Mouse (Mus musculus): ENCODE results near the gene Ctnna2. TPM values are rescaled to one million over a fixed set of nuclear protein-coding genes. Genes with fewer than 3 reads are reported as not detected.

Gene Ctnna2
- polyA plus RNA-seq, 1 experiment, result not detected

DNA sequence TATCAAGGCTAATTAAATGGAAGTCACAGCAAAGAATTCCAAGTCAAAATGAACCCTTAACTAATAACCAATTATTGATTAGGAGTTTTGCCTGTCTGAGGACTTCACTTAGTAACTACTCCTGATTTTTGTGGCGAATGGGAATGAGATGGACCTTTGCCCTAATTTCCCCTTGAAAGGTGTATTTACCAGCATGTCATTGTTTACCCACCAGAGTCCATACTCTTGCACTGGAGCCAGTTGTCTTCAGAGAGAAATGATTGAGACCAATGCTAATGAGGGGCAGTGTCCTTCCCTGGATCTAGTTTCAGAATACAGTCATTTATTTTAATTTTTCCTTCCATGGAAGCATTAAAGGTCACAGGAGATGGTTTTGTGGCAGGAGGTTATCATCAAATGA lies 881.0 kb downstream of the Ctnna2 start:
- H3K4me2 ChIP-seq (ENCODE audit: low read depth), result no peak overlapping the region
- no peaks in the 10 kb centered on the region for H3K36me3 ChIP-seq (ENCODE audit: control insufficient read depth, insufficient read depth)
- H3K4me3 ChIP-seq, result no peak overlapping the region
- no peak overlapping the region for H3ac ChIP-seq (ENCODE audit: control insufficient read depth, insufficient read length)
- H3K27me3 ChIP-seq (ENCODE audit: control insufficient read depth, insufficient read depth, insufficient read length), result no peaks in the 10 kb centered on the region
- TF ChIP-seq MYOG (IDR thresholded peaks at IDR 0.05; ENCODE audit: control insufficient read depth in 1 of 3, insufficient read depth in 1 of 3, insufficient read length in 2 of 3, low read depth in 2 of 3) (no peak), MAX (IDR thresholded peaks at IDR 0.05; ENCODE audit: low read depth) (no peak), TCF12 (IDR thresholded peaks at IDR 0.05; ENCODE audit: insufficient read depth, poor library complexity, severe bottlenecking) (no peak), MYOD1 (IDR thresholded peaks at IDR 0.05; ENCODE audit: control insufficient read depth in 1 of 3, insufficient read length in 2 of 3, low read depth in 2 of 3) (no peak), E2F4 (IDR thresholded peaks at IDR 0.05; ENCODE audit: insufficient read depth) (no peak), REST (IDR thresholded peaks at IDR 0.05; ENCODE audit: insufficient read depth, insufficient read length) (no peak), SRF (IDR thresholded peaks at IDR 0.05; ENCODE audit: control insufficient read depth, insufficient read length, low read depth) (no peak), TCF3 (IDR thresholded peaks at IDR 0.05; ENCODE audit: insufficient read length, low read depth) (no peak), CEBPB (IDR thresholded peaks at IDR 0.05; ENCODE audit: insufficient read depth, poor library complexity, severe bottlenecking) (no peak), USF1 (IDR thresholded peaks at IDR 0.05; ENCODE audit: low read depth) (no peak), POLR2AphosphoS2 (IDR thresholded peaks at IDR 0.05; ENCODE audit: insufficient read length, low read depth) (no peak)
- no peaks in the 10 kb centered on the region for H3K79me2 ChIP-seq (ENCODE audit: control insufficient read depth, insufficient read depth)

DNA sequence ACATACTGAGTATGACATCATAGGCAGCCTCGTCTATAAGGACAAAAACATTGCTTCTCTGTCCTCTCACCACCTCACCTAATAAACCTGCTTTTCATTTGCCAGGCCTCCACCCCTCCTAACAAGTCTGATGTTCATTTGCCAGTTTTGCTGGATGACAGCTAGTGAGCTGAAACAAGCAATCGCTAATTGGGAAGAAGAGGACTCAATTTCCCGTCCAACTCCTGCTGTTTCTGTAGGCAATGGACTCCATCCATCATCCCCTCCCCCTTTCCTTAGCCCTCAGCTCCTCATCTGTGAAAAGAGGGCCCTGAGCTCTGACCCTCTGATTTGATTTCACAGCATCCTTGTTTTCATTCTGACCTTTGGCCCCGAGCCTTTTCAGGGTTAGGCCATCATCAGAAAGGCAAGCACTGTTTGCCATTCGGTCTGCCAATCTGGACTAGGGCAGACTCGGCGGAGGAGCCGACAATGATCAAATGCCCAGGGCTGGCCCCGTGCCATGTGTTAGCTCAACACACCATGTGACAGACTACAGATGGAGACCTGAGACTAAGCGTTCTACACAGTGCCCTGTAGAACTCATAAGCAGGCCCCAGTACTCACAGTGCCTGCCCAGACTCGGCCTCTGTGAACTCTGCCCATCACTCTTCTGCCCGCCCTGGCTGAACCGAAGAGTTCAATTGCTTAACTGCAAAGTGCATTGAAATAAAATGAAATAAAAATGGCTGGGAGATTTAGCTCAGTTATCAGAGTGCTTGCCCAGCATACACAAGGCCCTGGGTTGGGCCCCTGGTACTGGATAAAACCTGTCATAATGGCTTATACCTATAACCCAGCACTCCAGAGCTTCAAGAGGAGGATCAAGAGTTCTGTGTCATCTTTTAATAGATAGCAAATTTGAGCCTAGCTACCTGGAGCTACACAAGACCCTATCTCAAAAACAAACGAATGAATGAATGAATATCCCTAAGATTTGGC lies 903.8 kb downstream of the Ctnna2 start:
- H3K4me2 ChIP-seq (ENCODE audit: low read depth), result no peak overlapping the region
- H3ac ChIP-seq (ENCODE audit: control insufficient read depth, insufficient read length), result no peak overlapping the region
- no peaks in the 10 kb centered on the region for H3K79me2 ChIP-seq (ENCODE audit: control insufficient read depth, insufficient read depth)
- H3K36me3 ChIP-seq (ENCODE audit: control insufficient read depth, insufficient read depth), result no peaks in the 10 kb centered on the region
- TF ChIP-seq MAX (IDR thresholded peaks at IDR 0.05; ENCODE audit: low read depth), result no peak
- TF ChIP-seq CEBPB (IDR thresholded peaks at IDR 0.05; ENCODE audit: insufficient read depth, poor library complexity, severe bottlenecking), result no peak
- TF ChIP-seq E2F4 (IDR thresholded peaks at IDR 0.05; ENCODE audit: insufficient read depth), result no peak
- no peaks in the 10 kb centered on the region for H3K27me3 ChIP-seq (ENCODE audit: control insufficient read depth, insufficient read depth, insufficient read length)
- no peak overlapping the region for H3K4me3 ChIP-seq

DNA sequence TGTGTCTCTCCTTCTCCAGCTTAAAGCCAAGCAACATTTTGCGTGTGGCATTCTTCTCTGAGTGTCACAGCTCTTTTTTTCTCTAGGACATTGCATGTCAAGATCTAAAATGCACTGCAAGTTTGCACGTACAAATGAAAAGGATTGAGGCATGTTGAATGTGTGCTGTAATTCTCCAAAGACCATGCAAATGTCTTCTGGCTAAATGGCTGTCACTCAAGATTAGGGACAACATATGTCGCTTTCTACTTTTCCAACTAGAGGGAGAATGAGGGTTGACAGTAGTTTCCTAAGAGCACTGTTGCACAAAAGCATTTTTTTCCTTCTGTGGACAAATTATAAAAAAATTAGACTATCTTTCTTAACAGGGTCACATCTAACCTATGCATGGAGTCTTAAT lies 909.9 kb downstream of the Ctnna2 start:
- TF ChIP-seq MYOG (IDR thresholded peaks at IDR 0.05; ENCODE audit: control insufficient read depth in 1 of 3, insufficient read depth in 1 of 3, insufficient read length in 2 of 3, low read depth in 2 of 3) (no peak), SRF (IDR thresholded peaks at IDR 0.05; ENCODE audit: control insufficient read depth, insufficient read length, low read depth) (no peak), E2F4 (IDR thresholded peaks at IDR 0.05; ENCODE audit: insufficient read depth) (no peak), USF1 (IDR thresholded peaks at IDR 0.05; ENCODE audit: low read depth) (no peak), MAX (IDR thresholded peaks at IDR 0.05; ENCODE audit: low read depth) (no peak), POLR2A (IDR thresholded peaks at IDR 0.05; ENCODE audit: insufficient read length, low read depth) (no peak), POLR2AphosphoS2 (IDR thresholded peaks at IDR 0.05; ENCODE audit: insufficient read length, low read depth) (no peak), MYOD1 (IDR thresholded peaks at IDR 0.05; ENCODE audit: control insufficient read depth in 1 of 3, insufficient read length in 2 of 3, low read depth in 2 of 3) (no peak), REST (IDR thresholded peaks at IDR 0.05; ENCODE audit: insufficient read depth, insufficient read length) (no peak), TCF12 (IDR thresholded peaks at IDR 0.05; ENCODE audit: insufficient read depth, poor library complexity, severe bottlenecking) (no peak)
- Histone ChIP-seq H3K36me3 (ENCODE audit: control insufficient read depth, insufficient read depth) (no peaks in the 10 kb centered on the region), H3K27me3 (ENCODE audit: control insufficient read depth, insufficient read depth, insufficient read length) (no peaks in the 10 kb centered on the region), H3ac (ENCODE audit: control insufficient read depth, insufficient read length) (no peak overlapping the region), H3K4me2 (ENCODE audit: low read depth) (no peak overlapping the region), H3K4me3 (no peak overlapping the region), H3K79me2 (ENCODE audit: control insufficient read depth, insufficient read depth) (no peaks in the 10 kb centered on the region)

DNA sequence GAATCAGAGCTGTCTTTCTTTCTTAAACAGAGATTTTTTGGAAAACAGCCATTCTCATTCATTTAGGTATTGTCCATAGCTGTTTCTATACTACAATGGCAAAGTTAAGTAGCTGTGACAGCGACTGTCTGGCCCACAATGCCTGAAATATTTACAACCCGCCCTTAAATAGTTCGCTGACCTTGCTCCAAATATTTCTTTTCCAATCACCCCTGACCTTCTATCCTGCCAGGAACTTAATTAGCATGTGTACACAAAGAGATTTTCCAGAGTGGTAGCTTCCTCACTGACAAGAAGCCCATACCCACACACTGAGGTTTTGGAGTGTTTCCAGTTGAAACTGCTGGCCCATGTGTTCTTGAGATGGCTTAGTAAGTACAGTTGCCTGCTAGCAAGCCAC lies 928.8 kb downstream of the Ctnna2 start:
- H3ac ChIP-seq (ENCODE audit: control insufficient read depth, insufficient read length), result no peak overlapping the region
- H3K4me3 ChIP-seq, result no peak overlapping the region
- no peak overlapping the region for H3K4me2 ChIP-seq (ENCODE audit: low read depth)
- TF ChIP-seq POLR2AphosphoS2 (IDR thresholded peaks at IDR 0.05; ENCODE audit: insufficient read length, low read depth), result no peak
- no peak for TF ChIP-seq POLR2A (IDR thresholded peaks at IDR 0.05; ENCODE audit: insufficient read length, low read depth)
- no peak for TF ChIP-seq TCF12 (IDR thresholded peaks at IDR 0.05; ENCODE audit: insufficient read depth, poor library complexity, severe bottlenecking)
- TF ChIP-seq CEBPB (IDR thresholded peaks at IDR 0.05; ENCODE audit: insufficient read depth, poor library complexity, severe bottlenecking), result no peak
- no peak for TF ChIP-seq MYOD1 (IDR thresholded peaks at IDR 0.05; ENCODE audit: control insufficient read depth in 1 of 3, insufficient read length in 2 of 3, low read depth in 2 of 3)
- TF ChIP-seq TCF3 (IDR thresholded peaks at IDR 0.05; ENCODE audit: insufficient read length, low read depth), result no peak
- TF ChIP-seq USF1 (IDR thresholded peaks at IDR 0.05; ENCODE audit: low read depth), result no peak
- TF ChIP-seq E2F4 (IDR thresholded peaks at IDR 0.05; ENCODE audit: insufficient read depth), result no peak
- no peaks in the 10 kb centered on the region for H3K79me2 ChIP-seq (ENCODE audit: control insufficient read depth, insufficient read depth)
- H3K36me3 ChIP-seq (ENCODE audit: control insufficient read depth, insufficient read depth), result no peaks in the 10 kb centered on the region
- no peaks in the 10 kb centered on the region for H3K27me3 ChIP-seq (ENCODE audit: control insufficient read depth, insufficient read depth, insufficient read length)

DNA sequence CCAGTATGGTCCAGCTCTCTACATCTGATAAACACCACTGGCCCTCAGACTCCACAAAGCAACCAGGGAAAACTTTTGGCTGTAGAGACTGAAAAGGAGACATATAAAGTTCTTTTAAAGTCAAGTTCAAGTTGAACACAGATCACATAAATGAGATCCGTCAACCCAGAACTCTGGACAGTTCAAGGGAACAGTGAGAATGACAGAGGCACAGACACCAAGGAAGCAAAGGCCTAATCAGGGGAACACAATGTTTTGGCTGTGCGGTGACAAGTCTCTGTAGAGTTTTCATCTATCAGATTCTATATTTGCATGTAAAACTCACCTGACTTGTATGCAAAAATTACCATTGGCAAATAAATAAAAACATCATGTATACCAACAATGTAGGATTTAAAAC lies 929.3 kb downstream of the Ctnna2 start:
- Histone ChIP-seq H3K4me2 (ENCODE audit: low read depth) (no peak overlapping the region), H3ac (ENCODE audit: control insufficient read depth, insufficient read length) (no peak overlapping the region), H3K4me3 (no peak overlapping the region), H3K27me3 (ENCODE audit: control insufficient read depth, insufficient read depth, insufficient read length) (no peaks in the 10 kb centered on the region), H3K79me2 (ENCODE audit: control insufficient read depth, insufficient read depth) (no peaks in the 10 kb centered on the region), H3K36me3 (ENCODE audit: control insufficient read depth, insufficient read depth) (no peaks in the 10 kb centered on the region)
- TF ChIP-seq TCF12 (IDR thresholded peaks at IDR 0.05; ENCODE audit: insufficient read depth, poor library complexity, severe bottlenecking), result no peak
- no peak for TF ChIP-seq CEBPB (IDR thresholded peaks at IDR 0.05; ENCODE audit: insufficient read depth, poor library complexity, severe bottlenecking)
- no peak for TF ChIP-seq TCF3 (IDR thresholded peaks at IDR 0.05; ENCODE audit: insufficient read length, low read depth)
- no peak for TF ChIP-seq POLR2AphosphoS2 (IDR thresholded peaks at IDR 0.05; ENCODE audit: insufficient read length, low read depth)
- TF ChIP-seq MYOG (IDR thresholded peaks at IDR 0.05; ENCODE audit: control insufficient read depth in 1 of 3, insufficient read depth in 1 of 3, insufficient read length in 2 of 3, low read depth in 2 of 3), result no peak
- no peak for TF ChIP-seq POLR2A (IDR thresholded peaks at IDR 0.05; ENCODE audit: insufficient read length, low read depth)
- no peak for TF ChIP-seq REST (IDR thresholded peaks at IDR 0.05; ENCODE audit: insufficient read depth, insufficient read length)
- no peak for TF ChIP-seq USF1 (IDR thresholded peaks at IDR 0.05; ENCODE audit: low read depth)
- TF ChIP-seq SRF (IDR thresholded peaks at IDR 0.05; ENCODE audit: control insufficient read depth, insufficient read length, low read depth), result no peak
- no peak for TF ChIP-seq MYOD1 (IDR thresholded peaks at IDR 0.05; ENCODE audit: control insufficient read depth in 1 of 3, insufficient read length in 2 of 3, low read depth in 2 of 3)
- no peak for TF ChIP-seq MAX (IDR thresholded peaks at IDR 0.05; ENCODE audit: low read depth)
- TF ChIP-seq E2F4 (IDR thresholded peaks at IDR 0.05; ENCODE audit: insufficient read depth), result no peak
